Mouse (Mus musculus) left cerebral cortex, postnatal 25 days (tissue): ENCODE results near the gene Fstl3. TPM values are rescaled to one million over a fixed set of nuclear protein-coding genes. Genes with fewer than 3 reads are reported as not detected.

ENCODE experiments used
- DNase-seq, 2 experiments: peaks; one replicate each; pipeline ENCODE4 v3.0.0; 2022; ENCODE audit warnings: low spot score in 2 of 2, mixed read lengths in 1 of 2
- intact Hi-C: fragments of 180-260 bp; cut with DNase I; formaldehyde crosslinking; loops from one replicate; pipeline ENCODE4 v1.15.1; 2025
- total RNA-seq, 2 experiments: library from RNA; stranded (reverse); gene quantifications; 2 replicates each; pipeline ENCODE4 v1.2.3; 2021

Gene Fstl3
- 1 to 10 TPM; 2.2 to 2.4 TPM for total RNA-seq

GRCm38 (mm10) chr10:79777103-79777531 is at the start of gene Fstl3:
Gene Fstl3, plus strand, starts transcription at chr10:79777272.
- no peak for DNase-seq
- intact Hi-C loops: no loop called here

DNA sequence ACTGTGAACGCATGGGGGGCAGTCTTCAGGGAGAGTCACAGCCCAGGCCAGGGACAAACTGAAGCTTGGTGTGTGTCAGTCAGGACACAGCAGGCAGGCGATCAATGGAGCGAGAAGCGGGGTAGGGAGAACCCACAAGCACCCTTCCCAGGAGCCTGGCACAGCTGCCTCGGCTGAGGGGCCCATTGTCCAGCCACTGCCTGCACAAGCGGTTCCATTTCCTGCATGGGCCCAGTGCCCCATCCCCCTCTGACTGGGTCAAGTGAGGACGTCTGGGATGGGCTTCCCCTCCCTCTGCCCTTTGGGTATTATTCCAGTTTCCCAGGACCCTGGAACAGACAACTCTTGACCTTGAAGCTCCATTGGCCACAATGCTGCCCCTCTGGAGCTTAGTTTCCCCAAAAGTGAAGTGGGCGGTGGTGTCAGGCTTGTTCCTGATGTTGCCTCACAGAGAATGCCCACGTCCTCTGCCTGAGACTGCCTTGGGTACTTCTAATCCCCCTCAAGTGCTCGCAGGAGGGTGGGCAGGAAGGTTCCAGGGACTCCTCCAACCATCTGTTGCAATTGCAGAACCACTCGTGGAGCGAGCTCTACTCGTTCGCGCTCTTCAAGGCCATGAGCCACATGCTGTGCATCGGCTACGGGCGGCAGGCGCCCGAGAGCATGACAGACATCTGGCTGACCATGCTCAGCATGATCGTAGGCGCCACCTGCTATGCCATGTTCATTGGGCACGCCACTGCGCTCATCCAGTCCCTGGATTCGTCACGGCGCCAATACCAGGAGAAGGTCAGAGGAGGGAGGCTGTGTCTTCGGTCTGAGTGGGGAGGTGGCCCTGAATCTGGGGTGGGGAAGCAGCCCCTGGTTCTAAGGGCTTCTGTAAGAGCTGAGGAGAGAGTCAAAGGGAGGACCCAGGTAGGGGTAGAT is 48.5 kb upstream of the Fstl3 start:
- peak in 1 of 2 experiments; percentile 82 for DNase-seq

DNA sequence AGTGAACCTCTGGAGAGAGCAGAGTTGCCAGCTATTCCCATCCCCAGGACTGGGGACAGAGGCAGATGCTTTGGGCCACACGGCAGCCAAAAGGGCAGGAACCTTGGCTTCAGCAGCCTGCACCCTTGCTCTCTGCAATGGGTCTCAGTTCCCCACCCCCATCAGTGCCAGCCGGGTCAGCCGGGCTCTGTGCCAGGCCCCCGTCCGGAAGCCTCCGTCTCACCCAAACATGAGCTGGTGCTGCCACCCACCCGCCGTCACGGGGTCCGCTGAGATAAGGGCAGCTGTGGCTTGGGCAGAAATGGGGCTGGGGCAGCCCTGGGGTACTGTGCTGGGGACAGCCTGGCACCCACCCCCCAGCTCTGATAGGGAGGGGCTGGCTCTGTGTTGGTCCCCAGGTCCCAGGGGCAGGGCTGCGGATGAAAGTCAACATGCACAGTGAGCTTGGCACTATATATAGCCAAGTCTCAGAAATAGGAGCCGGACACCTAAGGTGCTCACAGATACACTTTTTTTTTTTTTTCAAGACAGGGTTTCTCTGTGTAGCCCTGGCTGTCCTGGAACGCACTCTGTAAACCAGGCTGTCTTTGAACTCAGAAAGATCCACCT is 47.6 kb upstream of the Fstl3 start:
- peak in 1 of 2 experiments; percentile 61 for DNase-seq
- intact Hi-C loops: no loop called here

More for the DNA sequence above, 48.5 kb upstream of the Fstl3 start:
- intact Hi-C loops: no loop called here

- intact Hi-C loops: no loop called here
- no peak for DNase-seq
Measured at GRCm38 (mm10) chr10:79732500-79732899, 44.6 kb upstream of the Fstl3 start.

GRCm38 (mm10) chr10:79733847-79734246 is 43.2 kb upstream of the Fstl3 start:
- intact Hi-C loops: no loop called here
- no peak for DNase-seq

DNA sequence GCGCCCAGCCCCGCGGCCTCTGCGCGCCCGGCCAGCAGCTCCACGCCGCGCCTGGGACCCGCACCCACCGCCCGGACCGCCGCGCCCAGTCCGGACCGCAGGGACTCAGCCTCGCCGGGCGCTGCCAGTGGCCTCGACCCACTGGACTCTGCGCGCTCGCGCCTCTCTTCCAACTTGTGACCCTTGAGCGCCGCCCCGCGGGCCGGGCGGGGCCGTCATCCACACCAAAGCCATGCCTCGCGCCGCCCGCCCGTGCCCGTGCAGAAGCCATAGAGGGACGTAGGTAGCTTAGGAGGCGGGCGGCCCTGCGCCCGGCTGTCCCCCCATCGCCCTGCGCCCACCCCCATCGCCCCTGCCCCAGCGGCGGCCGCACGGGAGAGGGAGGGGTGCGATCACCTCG is 41.7 kb upstream of the Fstl3 start:
- DNase-seq: no peak
- intact Hi-C loops: no loop called here

- intact Hi-C loops: no loop called here
- no peak for DNase-seq
Measured at GRCm38 (mm10) chr10:79736706-79737105, 40.4 kb upstream of the Fstl3 start.

DNA sequence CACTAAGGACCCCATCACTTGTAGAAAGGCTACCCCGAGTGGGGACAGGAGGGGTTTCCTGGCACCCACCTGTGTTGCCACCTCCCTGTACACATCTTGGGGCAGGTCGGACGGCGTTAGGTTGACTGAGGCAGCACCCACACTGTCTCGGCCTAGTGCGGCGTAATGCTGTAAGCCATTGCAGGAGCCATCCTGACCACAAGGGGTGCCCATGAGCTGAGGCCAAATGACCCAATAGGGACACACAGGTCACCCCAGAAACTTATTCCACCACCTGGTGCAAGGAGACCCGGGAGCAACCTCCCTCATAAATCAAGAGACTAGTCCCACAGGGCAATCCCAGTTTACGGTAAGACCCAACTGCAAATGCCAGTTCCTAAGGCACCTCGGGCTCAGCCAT is 38.8 kb upstream of the Fstl3 start:
- intact Hi-C loops: no loop called here
- DNase-seq: no peak

DNA sequence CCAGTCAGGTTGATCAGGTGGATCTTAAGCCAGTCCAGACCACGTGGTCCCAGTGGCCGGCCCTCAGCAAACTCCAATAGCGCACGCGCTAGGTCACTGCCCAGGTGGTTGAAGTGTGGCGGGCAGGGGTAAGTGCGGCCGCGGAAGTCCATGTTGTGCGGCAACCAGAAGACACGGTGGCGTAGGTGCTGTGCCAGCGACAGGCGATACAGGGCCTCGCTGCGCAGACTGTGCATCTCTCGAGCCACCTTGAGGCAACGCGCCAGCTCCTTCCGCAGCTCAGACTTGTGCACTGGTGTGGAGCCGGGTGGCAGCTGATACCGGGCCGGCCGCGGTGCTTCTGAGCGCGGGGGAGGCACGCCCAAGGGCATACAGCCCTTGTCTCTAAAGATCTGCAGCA is 37.8 kb upstream of the Fstl3 start:
- intact Hi-C loops: no loop called here
- DNase-seq: no peak

DNA sequence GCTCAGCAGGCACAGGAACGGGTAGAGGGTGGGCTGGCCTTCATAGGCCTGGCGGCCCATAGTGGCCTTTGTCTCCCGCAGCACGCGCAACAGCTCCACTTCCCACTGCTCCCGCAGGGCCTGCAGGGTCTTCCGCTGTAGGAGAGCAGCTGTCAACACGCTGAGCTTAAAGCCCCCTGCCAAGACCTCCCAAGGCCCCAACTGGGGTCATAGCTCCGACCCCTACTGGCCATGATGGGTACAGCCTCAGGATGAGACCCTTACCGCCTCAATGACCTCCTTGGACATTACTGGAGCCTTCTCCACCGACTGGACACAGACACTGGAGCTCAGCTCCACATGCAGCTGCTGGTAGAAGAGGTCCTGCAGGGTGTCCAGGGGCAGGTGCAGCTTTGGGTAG is 36.2 kb upstream of the Fstl3 start:
- intact Hi-C loops: no loop called here
- DNase-seq: no peak

DNA sequence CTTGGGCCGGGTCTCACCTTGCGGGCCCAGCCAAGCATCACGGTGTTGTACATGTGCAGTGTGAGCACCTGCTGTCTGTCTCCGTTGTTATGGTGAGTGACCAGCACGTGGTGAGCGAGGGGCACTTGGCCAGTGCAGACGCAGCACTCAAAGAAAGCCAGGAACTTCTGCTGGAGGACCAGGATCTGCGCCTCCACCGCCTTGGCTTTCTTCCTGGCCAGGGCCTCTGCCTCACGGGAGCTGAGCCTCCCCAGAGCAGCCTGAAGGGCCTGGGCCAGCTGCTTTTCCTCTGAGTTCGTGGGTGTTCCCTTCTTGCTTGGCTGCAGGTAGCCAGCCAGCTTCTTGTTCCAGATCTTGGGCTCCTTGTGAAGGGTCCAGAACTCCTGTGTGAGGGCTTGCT is 33.9 kb upstream of the Fstl3 start:
- DNase-seq: no peak
- intact Hi-C loops: no loop called here

GRCm38 (mm10) chr10:79743650-79744365 is 33.3 kb upstream of the Fstl3 start:
- no peak for DNase-seq
- intact Hi-C loops: no loop called here

- no peak for DNase-seq
- intact Hi-C loops: no loop called here
Measured at GRCm38 (mm10) chr10:79745411-79745810, 31.7 kb upstream of the Fstl3 start.

DNA sequence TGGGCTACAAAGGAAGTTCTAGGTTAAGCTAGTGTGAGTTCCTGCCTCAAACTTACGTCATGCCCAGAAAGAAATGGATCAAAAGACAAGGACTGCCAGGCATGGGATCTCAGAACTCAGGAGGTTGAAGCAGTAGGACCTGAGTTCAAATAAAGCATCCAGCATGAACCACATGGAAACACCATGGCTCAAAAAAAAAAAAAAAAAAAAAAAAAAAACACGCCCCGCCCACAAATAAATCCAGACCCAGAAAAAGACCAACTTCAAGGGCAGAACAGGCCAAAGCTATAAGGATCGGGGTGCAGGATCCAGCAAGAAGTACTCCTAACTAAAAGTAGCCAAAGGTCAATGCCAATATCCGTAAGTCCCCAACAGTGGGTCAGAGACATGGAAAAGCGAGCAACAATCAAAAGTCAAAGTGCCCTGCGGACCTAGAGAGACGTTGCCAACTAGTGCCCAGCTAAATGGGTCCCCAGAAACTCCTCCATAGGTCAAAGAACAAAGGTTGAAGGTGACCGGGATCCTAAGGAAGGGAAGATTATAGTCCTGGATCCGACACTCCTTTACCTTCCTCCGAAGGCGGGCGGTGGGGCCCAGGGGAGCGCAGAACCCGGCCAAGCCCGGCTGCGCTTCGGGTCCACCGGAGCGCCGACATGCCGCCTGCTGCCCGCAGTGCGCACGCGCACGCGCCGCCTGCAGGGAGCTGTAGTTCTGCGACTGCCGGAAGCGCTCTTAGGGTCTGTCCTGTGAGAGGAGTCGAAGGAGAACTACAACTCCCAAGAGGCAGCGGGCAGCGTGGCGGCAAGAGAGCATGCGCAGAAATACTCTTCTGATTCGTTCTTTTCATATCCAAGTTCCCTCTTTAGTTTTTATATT is 30.9 kb upstream of the Fstl3 start, which contains the start of gene Polrmt:
Gene Polrmt, minus strand, starts transcription at position 684 of the 876 bp plus-strand sequence.
- intact Hi-C loops: no loop called here
- DNase-seq: peak; percentile 95 to 99

GRCm38 (mm10) chr10:79746774-79747151 is 30.3 kb upstream of the Fstl3 start:
- no peak for DNase-seq
- intact Hi-C loops: no loop called here

DNA sequence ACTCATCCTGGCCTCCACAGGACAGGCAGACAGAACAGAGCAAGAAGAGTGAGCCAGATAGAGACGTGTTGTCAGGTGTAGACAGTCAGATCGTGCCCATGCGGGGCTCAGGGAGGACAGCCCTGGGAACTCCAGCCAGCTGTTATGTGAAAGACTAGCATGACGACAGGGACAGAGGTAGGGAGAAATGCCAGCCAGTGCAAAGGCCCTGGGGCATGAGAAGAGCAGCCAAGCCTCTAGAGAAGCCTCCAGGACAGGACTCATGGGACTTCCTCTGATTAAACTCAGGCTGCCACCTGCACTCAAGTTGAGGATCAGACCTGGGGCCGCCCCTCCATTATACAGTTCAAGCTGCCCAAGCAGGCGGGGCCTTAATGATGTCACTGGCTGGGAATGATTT is 28.6 kb upstream of the Fstl3 start:
- no peak for DNase-seq
- intact Hi-C loops: no loop called here

GRCm38 (mm10) chr10:79754856-79755516 is 22.1 kb upstream of the Fstl3 start, which contains the start of gene Fgf22:
Gene Fgf22, plus strand, starts transcription at chr10:79755076.
- peak; percentile 64 to 80 for DNase-seq
- intact Hi-C loops: no loop called here

DNA sequence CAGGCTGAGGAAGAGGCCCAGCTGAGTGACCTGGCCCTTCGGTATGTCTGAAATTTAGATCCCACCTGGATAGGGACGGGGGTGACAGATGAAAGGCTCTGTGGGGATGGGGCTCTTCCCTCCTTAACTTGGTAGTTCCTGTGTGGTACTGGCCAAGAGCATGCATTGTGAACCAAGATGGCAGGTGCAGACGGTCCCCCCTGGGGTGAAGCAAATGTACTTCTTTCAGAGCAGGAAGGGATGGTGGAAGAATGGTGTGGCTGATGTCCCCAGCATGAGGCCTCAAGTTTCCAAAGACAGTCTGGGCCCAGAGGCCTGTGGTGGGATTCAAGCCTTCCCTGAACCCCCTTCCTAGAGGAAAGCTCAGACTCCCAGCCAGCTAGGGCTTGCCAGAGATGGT is 21.2 kb upstream of the Fstl3 start:
- DNase-seq: no peak
- intact Hi-C loops: no loop called here

DNA sequence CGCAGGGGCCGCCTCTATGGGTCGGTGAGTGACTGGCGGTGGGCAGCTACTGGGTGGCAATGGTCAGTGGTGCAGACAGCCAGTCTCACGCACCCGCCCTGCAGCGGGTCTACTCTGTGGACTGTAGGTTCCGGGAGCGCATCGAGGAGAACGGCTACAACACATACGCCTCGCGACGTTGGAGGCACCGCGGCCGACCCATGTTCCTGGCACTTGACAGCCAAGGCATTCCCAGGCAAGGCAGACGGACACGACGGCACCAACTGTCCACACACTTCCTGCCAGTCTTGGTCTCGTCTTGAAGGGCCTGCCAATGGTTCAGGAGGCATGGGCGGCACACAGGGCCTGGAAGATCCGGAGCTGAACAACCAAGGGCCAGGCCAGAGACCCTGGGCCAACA is 20.4 kb upstream of the Fstl3 start:
- intact Hi-C loops: no loop called here
- DNase-seq: no peak
